In the genomic region with DNA sequence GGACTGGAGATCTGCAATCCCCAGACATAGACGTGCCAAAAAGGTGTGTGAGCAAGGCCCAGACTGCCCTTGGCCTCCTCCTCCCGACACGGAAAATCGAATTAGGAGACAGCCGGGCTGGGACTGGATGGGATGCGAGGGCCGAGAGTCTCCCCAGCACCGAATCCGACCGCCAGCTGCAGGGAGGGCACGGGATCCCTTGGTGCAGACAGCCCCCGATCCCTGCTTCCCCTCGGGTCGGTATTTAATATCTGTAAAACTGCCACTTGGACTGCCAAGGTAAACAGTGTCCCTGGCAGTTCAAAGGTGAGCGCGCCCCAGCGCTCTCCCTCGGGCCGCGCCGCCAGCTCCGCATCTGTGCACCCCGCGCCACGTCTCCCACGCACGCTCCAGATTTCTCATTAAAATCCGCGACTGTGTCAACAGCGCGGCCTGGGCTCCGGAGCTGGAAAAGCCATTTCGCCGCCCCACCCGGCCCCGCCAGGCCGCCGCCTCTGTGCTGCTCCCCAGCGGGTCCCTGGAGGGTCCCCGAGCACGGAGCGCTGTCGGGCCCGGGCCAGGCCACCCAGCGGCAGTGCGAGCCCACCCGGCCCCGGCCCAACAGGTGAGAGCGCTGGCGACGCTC, we compare ENCODE assay signal across 7 mouse cellular contexts. TPM values are rescaled to one million over a fixed set of nuclear protein-coding genes. Genes with fewer than 3 reads are reported as not detected.
DNase-seq lines count a peak whose midpoint lies in the region; ATAC-seq lines count a peak whose summit lies in the region.

No protein-coding gene starts in this region.

- H3K27ac ChIP-seq in forebrain, embryonic 16.5 days (ENCODE audit: low read length), result no peak overlapping the region
- peak overlapping the region; percentile 88 for H3K27ac ChIP-seq in limb, embryonic 12.5 days

- peak overlapping the region; percentile 49 for H3K9ac ChIP-seq in forebrain, embryonic 16.5 days (replicated peaks; ENCODE audit: low read depth, low read length)
- peak overlapping the region; percentile 55 for H3K9ac ChIP-seq in limb, embryonic 12.5 days (replicated peaks)

- H3K9me3 ChIP-seq in forebrain, embryonic 16.5 days (ENCODE audit: control insufficient read depth, low read length), result peaks cover 4% of the 10 kb centered on the region; the same call in 1 of the 2 replicates
- peaks cover under 1% of the 10 kb centered on the region; the same call in 1 of the 2 replicates for H3K9me3 ChIP-seq in limb, embryonic 12.5 days

- H3K4me1 ChIP-seq in forebrain, embryonic 16.5 days (replicated peaks; ENCODE audit: control insufficient read depth, insufficient read depth, low read length), result peaks cover 8% of the 10 kb centered on the region
- H3K4me1 ChIP-seq in limb, embryonic 12.5 days (replicated peaks), result peaks cover 45% of the 10 kb centered on the region

- DNase-seq in right cerebral cortex, postnatal 14 days, result peak; percentile 16
- DNase-seq in right cerebral cortex, postnatal 36 days (ENCODE audit: low spot score in 2 of 2), result no peak
- DNase-seq in ovary, postnatal 36 days (ENCODE audit: low spot score), result peak; percentile 10
- DNase-seq in left cerebral cortex, adult 8-10 months (ENCODE audit: low spot score in 2 of 2), result no peak
- no peak for DNase-seq in urinary bladder, postnatal 25 days (ENCODE audit: low spot score)

- peak overlapping the region; percentile 43 for H3K4me3 ChIP-seq in forebrain, embryonic 16.5 days (replicated peaks; ENCODE audit: low read length)
- peak overlapping the region; percentile 40 for H3K4me3 ChIP-seq in limb, embryonic 12.5 days (replicated peaks)

- 1% methylated on average over 51 of the region's 51 CpGs for WGBS in forebrain, embryonic 16.5 days
- under 1% methylated on average over 51 of the region's 51 CpGs for WGBS in limb, embryonic 12.5 days

- H3K36me3 ChIP-seq in forebrain, embryonic 16.5 days (ENCODE audit: control insufficient read depth, insufficient read depth), result no peaks in the 10 kb centered on the region
- no peaks in the 10 kb centered on the region for H3K36me3 ChIP-seq in limb, embryonic 12.5 days

- peak overlapping the region; percentile 68 for H3K4me2 ChIP-seq in forebrain, embryonic 16.5 days (ENCODE audit: low read length)
- peak overlapping the region; percentile 74 for H3K4me2 ChIP-seq in limb, embryonic 12.5 days

- peaks cover 39% of the 10 kb centered on the region for H3K27me3 ChIP-seq in forebrain, embryonic 16.5 days (replicated peaks; ENCODE audit: control insufficient read depth, insufficient read depth, low read length)
- H3K27me3 ChIP-seq in limb, embryonic 12.5 days, result peaks cover 77% of the 10 kb centered on the region

- 0 out of 2 replicates have a peak, but pooled peaks have one; percentile 36 for ATAC-seq in forebrain, embryonic 16.5 days
- ATAC-seq in limb, embryonic 12.5 days (ENCODE audit: insufficient number of reproducible peaks, insufficient read depth, low FRiP score, low TSS enrichment, low read depth), result peak; percentile 32

RNA-seq across cellular contexts. Expression of gene Gm12830, which starts 21.7 kb away (rescaled TPM):
- polyA plus RNA-seq in forebrain, embryonic 16.5 days (2015; fragmentation: Nextera tagmentation; extraction: Ambion mirVana), result not detected in 2 replicates
- not detected in 2 replicates for polyA plus RNA-seq in limb, embryonic 12.5 days (2016; fragmentation: Nextera tagmentation; extraction: Ambion mirVana)
- total RNA-seq in left cerebral cortex, adult 8-10 months (2022), result not detected

Comparison
In these comparisons a context has a peak if more than half of its experiments do, and no peak if none do; other contexts are left out.
1. DNase-seq: peak in right cerebral cortex, postnatal 14 days (single experiment) and ovary, postnatal 36 days (single experiment); none in right cerebral cortex, postnatal 36 days (0 of 2), left cerebral cortex, adult 8-10 months (0 of 2) and urinary bladder, postnatal 25 days (single experiment).